Mouse (Mus musculus) testis, adult 2 months (tissue): ENCODE results near the gene Arl10.

ENCODE experiments used
- CTCF ChIP-seq: fragments of 200-500 bp; IDR thresholded peaks from 2 replicates; pipeline ENCODE4 v1.5.1; 2012; ENCODE audit warnings: low read depth, mild to moderate bottlenecking, inconsistent platforms, low read length, moderate library complexity; ENCODE audit not compliant: control insufficient read depth, insufficient read depth, insufficient replicate concordance
- POLR2A ChIP-seq: fragments of 200-500 bp; IDR thresholded peaks from 2 replicates; pipeline ENCODE4 v1.6.1; 2012; ENCODE audit warnings: low read depth, mild to moderate bottlenecking, inconsistent platforms, low read length, moderate library complexity; ENCODE audit not compliant: control insufficient read depth

DNA sequence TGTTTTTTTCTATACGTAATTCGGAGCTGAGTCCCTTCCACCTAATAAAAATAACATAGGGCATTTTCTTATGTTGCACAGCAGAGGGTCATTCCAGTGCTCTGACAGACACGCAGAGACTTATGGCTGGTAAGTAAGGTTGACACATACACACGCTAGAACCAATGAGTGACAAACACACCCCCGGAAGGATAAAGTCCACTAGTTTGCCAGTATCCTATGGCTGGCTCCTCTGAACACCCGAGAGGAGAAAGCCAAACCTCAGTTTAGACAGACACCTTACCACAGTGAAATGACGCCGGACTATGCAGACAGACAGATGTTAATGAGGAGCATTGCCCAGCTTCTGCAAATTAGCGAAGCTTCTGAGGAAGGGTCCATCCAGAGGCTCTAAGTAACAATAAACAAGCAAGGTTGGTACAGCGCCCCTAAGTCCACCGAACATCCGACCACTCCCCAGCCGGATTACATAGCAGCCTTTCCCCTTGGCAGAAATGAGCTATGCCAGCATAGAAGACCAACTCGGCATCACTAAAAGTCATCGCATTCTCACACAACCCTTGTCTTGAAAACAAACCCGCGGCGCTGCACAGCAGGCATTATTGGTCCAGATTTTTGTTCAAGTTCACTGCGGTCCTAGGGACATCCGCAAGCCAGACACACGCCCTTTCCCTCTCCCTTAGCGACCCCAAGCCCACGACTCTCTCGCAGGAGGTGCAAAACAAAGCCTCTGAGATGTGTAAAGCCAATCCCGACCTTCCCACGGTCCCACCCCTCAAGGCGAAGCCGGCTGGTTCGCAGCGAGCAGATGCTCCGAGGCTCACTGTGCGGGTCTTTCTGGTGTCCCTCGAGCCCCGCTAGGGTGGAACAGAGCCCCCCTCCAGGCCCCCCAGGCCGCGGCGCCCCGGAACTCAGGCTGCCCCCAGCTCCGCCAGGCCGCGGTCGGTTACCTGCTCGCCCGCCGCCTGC lies 10.3 kb upstream of the Arl10 start:
- TF ChIP-seq CTCF: no peak
- TF ChIP-seq POLR2A: no peak
